Mouse (Mus musculus) MEL (cell line): ENCODE data around the gene Ranbp3l. TPM values are rescaled to one million over a fixed set of nuclear protein-coding genes. Genes with fewer than 3 reads are reported as not detected.

Experiments used
- DNase-seq: peaks from one replicate; pipeline ENCODE4 v3.0.0; 2011; ENCODE audit warnings: low read depth, low spot score
- H3K27ac ChIP-seq: 2 replicates; pipeline ENCODE4 v1.5.1; 2012; ENCODE audit warnings: low read depth, mild to moderate bottlenecking, control low read depth, low read length, moderate library complexity; ENCODE audit not compliant: control insufficient read depth
- H3K27me3 ChIP-seq, 2 experiments: fragments of 150-350 bp in 1 of 2; sonication (generic) in 1 of 2; 2 replicates each; pipeline ENCODE4 v1.6.1; 2012; ENCODE audit warnings: low read length in 2 of 2, mild to moderate bottlenecking in 2 of 2, improper control_type of control experiment in 1 of 2, moderate library complexity in 1 of 2; ENCODE audit not compliant: insufficient read depth in 2 of 2, control insufficient read depth in 1 of 2
- H3K36me3 ChIP-seq, 2 experiments: 2 replicates each; pipeline ENCODE4 v1.6.1; 2012 to 2014; ENCODE audit warnings: low read length in 2 of 2, improper control_type of control experiment in 1 of 2, inconsistent platforms in 1 of 2, mild to moderate bottlenecking in 1 of 2; ENCODE audit not compliant: insufficient read depth in 2 of 2, control insufficient read depth in 1 of 2
- H3K4me1 ChIP-seq, 2 experiments: fragments of 150-350 bp in 1 of 2; sonication (generic) in 1 of 2; 2 replicates each; pipeline ENCODE4 v1.6.1; 2012; ENCODE audit warnings: low read length in 2 of 2, improper control_type of control experiment in 1 of 2, mild to moderate bottlenecking in 1 of 2; ENCODE audit not compliant: insufficient read depth in 2 of 2, control insufficient read depth in 1 of 2
- H3K4me3 ChIP-seq, 2 experiments: fragments of 150-350 bp in 1 of 2; sonication (generic) in 1 of 2; 2 replicates each; pipeline ENCODE4 v1.5.1; 2012; ENCODE audit warnings: low read depth in 2 of 2, low read length in 2 of 2, mild to moderate bottlenecking in 2 of 2, moderate library complexity in 2 of 2, control low read depth in 1 of 2, improper control_type of control experiment in 1 of 2; ENCODE audit not compliant: control insufficient read depth in 1 of 2, insufficient read depth in 1 of 2
- H3K79me2 ChIP-seq: 2 replicates; pipeline ENCODE4 v1.6.1; 2012; ENCODE audit warnings: mild to moderate bottlenecking, low read length, moderate library complexity; ENCODE audit not compliant: control insufficient read depth, poor library complexity, insufficient read depth
- H3K9ac ChIP-seq: 2 replicates; pipeline ENCODE4 v1.6.1; 2012; ENCODE audit warnings: low read depth, mild to moderate bottlenecking, control low read depth, low read length, moderate library complexity; ENCODE audit not compliant: control insufficient read depth, poor library complexity, severe bottlenecking
- H3K9me3 ChIP-seq: fragments of 150-350 bp; sonication (generic); replicated peaks from 2 replicates; pipeline ENCODE4 v1.6.1; 2012; ENCODE audit warnings: mild to moderate bottlenecking, low read length, improper control_type of control experiment, moderate library complexity; ENCODE audit not compliant: insufficient read depth
- BHLHE40 ChIP-seq: IDR thresholded peaks from 2 replicates; pipeline ENCODE4 v1.6.1; 2012; ENCODE audit warnings: low read depth, mild to moderate bottlenecking, inconsistent platforms, low read length, improper control_type of control experiment, borderline replicate concordance
- CHD1 ChIP-seq: IDR thresholded peaks from 2 replicates; pipeline ENCODE4 v1.6.1; 2012; ENCODE audit warnings: low read depth, mild to moderate bottlenecking, inconsistent platforms, low read length, improper control_type of control experiment
- CHD2 ChIP-seq: IDR thresholded peaks from 2 replicates; pipeline ENCODE4 v1.6.1; 2011; ENCODE audit warnings: low read length, improper control_type of control experiment
- E2F4 ChIP-seq: IDR thresholded peaks from 2 replicates; pipeline ENCODE4 v1.6.1; 2011; ENCODE audit warnings: low read depth, low read length, improper control_type of control experiment, borderline replicate concordance
- ELF1 ChIP-seq: IDR thresholded peaks from 2 replicates; pipeline ENCODE4 v1.6.1; 2014; ENCODE audit warnings: low read depth, mild to moderate bottlenecking, inconsistent platforms, low read length, improper control_type of control experiment, moderate library complexity
- EP300 ChIP-seq, 2 experiments: IDR thresholded peaks; 2 replicates each; pipeline ENCODE4 v1.6.1; 2011; ENCODE audit warnings: improper control_type of control experiment in 2 of 2, low read length in 2 of 2, low read depth in 1 of 2, mild to moderate bottlenecking in 1 of 2
- ETS1 ChIP-seq: IDR thresholded peaks from 2 replicates; pipeline ENCODE4 v1.6.1; 2012; ENCODE audit warnings: low read depth, mild to moderate bottlenecking, inconsistent platforms, low read length, improper control_type of control experiment, moderate library complexity
- GABPA ChIP-seq: IDR thresholded peaks from 2 replicates; pipeline ENCODE4 v1.6.1; 2012; ENCODE audit warnings: low read depth, mild to moderate bottlenecking, inconsistent platforms, low read length, improper control_type of control experiment, moderate library complexity
- GATA1 ChIP-seq: IDR thresholded peaks from 2 replicates; pipeline ENCODE4 v1.6.1; 2011; ENCODE audit warnings: low read depth, low read length, improper control_type of control experiment
- HCFC1 ChIP-seq: IDR thresholded peaks from 2 replicates; pipeline ENCODE4 v1.6.1; 2012; ENCODE audit warnings: low read depth, mild to moderate bottlenecking, inconsistent platforms, low read length, improper control_type of control experiment, moderate library complexity
- JUND ChIP-seq: IDR thresholded peaks from 2 replicates; pipeline ENCODE4 v1.6.1; 2011; ENCODE audit warnings: low read depth, mild to moderate bottlenecking, improper control_type of control experiment, low read length
- KAT2A ChIP-seq: conservative IDR thresholded peaks from 2 replicates; pipeline ENCODE4 v1.6.1; 2012; ENCODE audit warnings: low read depth, low read length, improper control_type of control experiment, inconsistent platforms
- MAFK ChIP-seq: IDR thresholded peaks from 2 replicates; pipeline ENCODE4 v1.6.1; 2011; ENCODE audit warnings: low read depth, mild to moderate bottlenecking, low read length, improper control_type of control experiment, borderline replicate concordance
- MAX ChIP-seq: IDR thresholded peaks from 2 replicates; pipeline ENCODE4 v1.6.1; 2011; ENCODE audit warnings: low read length, improper control_type of control experiment
- MAZ ChIP-seq: IDR thresholded peaks from 2 replicates; pipeline ENCODE4 v1.6.1; 2012; ENCODE audit warnings: low read depth, mild to moderate bottlenecking, inconsistent platforms, low read length, improper control_type of control experiment
- MEF2A ChIP-seq: IDR thresholded peaks from 2 replicates; pipeline ENCODE4 v1.6.1; 2014; ENCODE audit warnings: low read depth, mild to moderate bottlenecking, inconsistent platforms, low read length, improper control_type of control experiment; ENCODE audit not compliant: poor library complexity, insufficient replicate concordance, severe bottlenecking; ENCODE audit errors: extremely low read depth
- MXI1 ChIP-seq: IDR thresholded peaks from 2 replicates; pipeline ENCODE4 v1.6.1; 2011; ENCODE audit warnings: mild to moderate bottlenecking, low read depth, low read length, improper control_type of control experiment
- MYC ChIP-seq: IDR thresholded peaks from 2 replicates; pipeline ENCODE4 v1.6.1; 2011; ENCODE audit warnings: low read depth, mild to moderate bottlenecking, low read length, improper control_type of control experiment, moderate library complexity
- NELFE ChIP-seq: IDR thresholded peaks from 2 replicates; pipeline ENCODE4 v1.6.1; 2011; ENCODE audit warnings: low read depth, low read length, improper control_type of control experiment
- NRF1 ChIP-seq: IDR thresholded peaks from 2 replicates; pipeline ENCODE4 v1.6.1; 2014; ENCODE audit warnings: low read depth, mild to moderate bottlenecking, inconsistent platforms, low read length, improper control_type of control experiment, moderate library complexity; ENCODE audit not compliant: poor library complexity, insufficient read depth, severe bottlenecking
- POLR2A ChIP-seq, 2 experiments: IDR thresholded peaks; 2 replicates each; pipeline ENCODE4 v1.6.1; 2011 to 2012; ENCODE audit warnings: low read length in 2 of 2, mild to moderate bottlenecking in 2 of 2, control low read depth in 1 of 2, improper control_type of control experiment in 1 of 2, low read depth in 1 of 2, moderate library complexity in 1 of 2; ENCODE audit not compliant: control insufficient read depth in 1 of 2, insufficient read depth in 1 of 2, poor library complexity in 1 of 2
- POLR2AphosphoS2 ChIP-seq: IDR thresholded peaks from 2 replicates; pipeline ENCODE4 v1.6.1; 2011; ENCODE audit warnings: low read length, improper control_type of control experiment
- POLR2AphosphoS5 ChIP-seq: IDR thresholded peaks from 2 replicates; pipeline ENCODE4 v1.6.1; 2012; ENCODE audit warnings: low read depth, borderline replicate concordance, mild to moderate bottlenecking, inconsistent platforms, low read length, moderate library complexity, mixed read lengths
- RAD21 ChIP-seq: IDR thresholded peaks from 2 replicates; pipeline ENCODE4 v1.6.1; 2011; ENCODE audit warnings: mild to moderate bottlenecking, low read depth, low read length, improper control_type of control experiment
- RCOR1 ChIP-seq: IDR thresholded peaks from 2 replicates; pipeline ENCODE4 v1.6.1; 2012; ENCODE audit warnings: low read depth, mild to moderate bottlenecking, inconsistent platforms, low read length, improper control_type of control experiment
- SIN3A ChIP-seq: IDR thresholded peaks from 2 replicates; pipeline ENCODE4 v1.6.1; 2012; ENCODE audit warnings: low read length, improper control_type of control experiment, inconsistent platforms
- SMC3 ChIP-seq: IDR thresholded peaks from 2 replicates; pipeline ENCODE4 v1.6.1; 2011; ENCODE audit warnings: low read depth, low read length, improper control_type of control experiment
- TAL1 ChIP-seq: IDR thresholded peaks from 2 replicates; pipeline ENCODE4 v1.6.1; 2012; ENCODE audit warnings: mild to moderate bottlenecking, inconsistent platforms, low read length, moderate library complexity, mixed read lengths
- TBP ChIP-seq: IDR thresholded peaks from 2 replicates; pipeline ENCODE4 v1.8.0; 2011; ENCODE audit warnings: low read depth, low read length, improper control_type of control experiment
- TCF12 ChIP-seq: IDR thresholded peaks from 2 replicates; pipeline ENCODE4 v1.6.1; 2014; ENCODE audit warnings: low read depth, mild to moderate bottlenecking, inconsistent platforms, low read length, improper control_type of control experiment, moderate library complexity
- UBTF ChIP-seq: IDR thresholded peaks from 2 replicates; pipeline ENCODE4 v1.6.1; 2012; ENCODE audit warnings: low read depth, mild to moderate bottlenecking, inconsistent platforms, low read length, improper control_type of control experiment, moderate library complexity, borderline replicate concordance; ENCODE audit not compliant: insufficient read depth
- USF1 ChIP-seq: IDR thresholded peaks from 2 replicates; pipeline ENCODE4 v1.6.1; 2014; ENCODE audit warnings: low read depth, mild to moderate bottlenecking, inconsistent platforms, low read length, improper control_type of control experiment, moderate library complexity
- USF2 ChIP-seq, 2 experiments: IDR thresholded peaks; 2 replicates each; pipeline ENCODE4 v1.6.1; 2011 to 2012; ENCODE audit warnings: improper control_type of control experiment in 2 of 2, low read length in 2 of 2, borderline replicate concordance in 1 of 2, inconsistent platforms in 1 of 2, low read depth in 1 of 2, mild to moderate bottlenecking in 1 of 2; ENCODE audit not compliant: insufficient read depth in 1 of 2
- ZC3H11A ChIP-seq: IDR thresholded peaks from 2 replicates; pipeline ENCODE4 v1.6.1; 2012; ENCODE audit warnings: low read depth, mild to moderate bottlenecking, inconsistent platforms, low read length, improper control_type of control experiment
- ZKSCAN1 ChIP-seq: IDR thresholded peaks from 2 replicates; pipeline ENCODE4 v1.6.1; 2012; ENCODE audit warnings: low read depth, mild to moderate bottlenecking, inconsistent platforms, low read length, improper control_type of control experiment, moderate library complexity
- ZMIZ1 ChIP-seq: IDR thresholded peaks from 2 replicates; pipeline ENCODE4 v1.6.1; 2012; ENCODE audit warnings: low read depth, mild to moderate bottlenecking, inconsistent platforms, low read length, improper control_type of control experiment, moderate library complexity
- ZNF384 ChIP-seq: IDR thresholded peaks from 2 replicates; pipeline ENCODE4 v1.6.1; 2012; ENCODE audit warnings: low read depth, mild to moderate bottlenecking, inconsistent platforms, low read length, improper control_type of control experiment
- polyA plus RNA-seq, 2 experiments: library from polyadenylated mRNA; stranded (reverse) in 1 of 2; unstranded in 1 of 2; fragments of >175 nt in 1 of 2; fragments of >200 nt in 1 of 2; gene quantifications; 2 replicates each; pipeline versions ENCODE4 v1.2.1 to v1.2.4; 2012; ENCODE audit warnings: low replicate concordance in 2 of 2, low read depth in 1 of 2; ENCODE audit not compliant: insufficient read length in 2 of 2, insufficient read depth in 1 of 2, missing spikeins in 1 of 2
- total RNA-seq: library from RNA; depleted of rRNA; stranded (reverse); fragments of 300-350 nt; gene quantifications from 2 replicates; pipeline ENCODE4 v1.2.3, GENCODE M21; 2012

Ranbp3l gene
- total and polyA plus RNA-seq, 3 experiments: 0.06 TPM; not detected in 2

GRCm38 (mm10) chr15:9075608-9076200 is 108.0 kb downstream of the Ranbp3l start:
- peak; percentile 70 for DNase-seq
- H3K36me3 ChIP-seq: peaks cover 3 to 58% of the 10 kb centered on the region in 2 experiments
- peak overlapping the region; percentile 70 for H3K9ac ChIP-seq
- TF ChIP-seq MEF2A (no peak), EP300 (IDR thresholded peaks at IDR 0.05; ENCODE audit: low read depth in 1 of 2, low read length in 2 of 2) (peak in 1 of 2 experiments; percentile 77; a peak in 3 of 4 replicates), CHD2 (no peak), TBP (no peak), USF2 (IDR thresholded peaks at IDR 0.05; ENCODE audit: borderline replicate concordance in 1 of 2, insufficient read depth in 1 of 2, low read depth in 1 of 2, low read length in 2 of 2) (no peak), MAZ (no peak), RAD21 (no peak), GABPA (no peak), USF1 (no peak), POLR2AphosphoS2 (peak; percentile 56; the same call in 1 of the 2 replicates), MAFK (no peak), HCFC1 (no peak), UBTF (no peak), GATA1 (peak; percentile 57), SMC3 (no peak), BHLHE40 (no peak), ZC3H11A (no peak), RCOR1 (no peak), NELFE (no peak), ZMIZ1 (0 out of 2 replicates have a peak, but pooled peaks have one; percentile 49), ZNF384 (peak; percentile 87), POLR2A (IDR thresholded peaks at IDR 0.05; ENCODE audit: control insufficient read depth in 1 of 2, insufficient read depth in 1 of 2, low read depth in 1 of 2, low read length in 2 of 2, poor library complexity in 1 of 2) (peak in 1 of 2 experiments; percentile 10; a peak in 2 of 4 replicates), ZKSCAN1 (no peak), MYC (no peak), E2F4 (no peak), KAT2A (no peak), MXI1 (peak; percentile 61), NRF1 (no peak), TCF12 (peak; percentile 56), CHD1 (no peak), ETS1 (peak; percentile 83), TAL1 (no peak), POLR2AphosphoS5 (no peak), SIN3A (peak; percentile 84), ELF1 (no peak), MAX (no peak), JUND (no peak)

More at GRCm38 (mm10) chr15:9075608-9076200, 108.0 kb downstream of the Ranbp3l start:
- Histone ChIP-seq H3K4me1 (peaks cover 37 to 41% of the 10 kb centered on the region in 2 experiments), H3K9me3 (no peaks in the 10 kb centered on the region), H3K27ac (peak overlapping the region; percentile 100), H3K79me2 (peaks cover 71% of the 10 kb centered on the region), H3K27me3 (no peaks in the 10 kb centered on the region), H3K4me3 (peak overlapping the region; percentile 25 to 48)
